Mouse (Mus musculus) forebrain, embryonic 16.5 days (tissue): ENCODE data around the gene Eme1. TPM values are rescaled to one million over a fixed set of nuclear protein-coding genes. Genes with fewer than 3 reads are reported as not detected.

Experiments
- ATAC-seq: fragments of 200-750 bp; cut with Nextera tagmentation; 2 replicates; pipeline ENCODE4 v1.8.0; 2017; ENCODE audit warnings: mild to moderate bottlenecking, moderate library complexity
- H3K27ac ChIP-seq: fragments of 300-500 bp; sonication (generic); 2 replicates; pipeline ENCODE4 v1.5.1; 2014; ENCODE audit warnings: low read length, control low read depth
- H3K27me3 ChIP-seq: fragments of 300-500 bp; sonication (generic); replicated peaks from 2 replicates; pipeline ENCODE4 v1.6.1; 2014; ENCODE audit warnings: low read length; ENCODE audit not compliant: control insufficient read depth, insufficient read depth
- H3K36me3 ChIP-seq: fragments of 300-500 bp; sonication (generic); 2 replicates; pipeline ENCODE4 v1.6.1; 2014; ENCODE audit not compliant: control insufficient read depth, insufficient read depth
- H3K4me1 ChIP-seq: fragments of 300-500 bp; sonication (generic); replicated peaks from 2 replicates; pipeline ENCODE4 v1.6.1; 2014; ENCODE audit warnings: low read length; ENCODE audit not compliant: control insufficient read depth, insufficient read depth
- H3K4me2 ChIP-seq: fragments of 300-500 bp; sonication (generic); 2 replicates; pipeline ENCODE4 v1.6.1; 2014; ENCODE audit warnings: mild to moderate bottlenecking, low read length, control low read depth
- H3K4me3 ChIP-seq: fragments of 300-500 bp; sonication (generic); replicated peaks from 2 replicates; pipeline ENCODE4 v1.5.1; 2014; ENCODE audit warnings: mild to moderate bottlenecking, low read length, control low read depth
- H3K9ac ChIP-seq: fragments of 300-500 bp; sonication (generic); replicated peaks from 2 replicates; pipeline ENCODE4 v1.6.1; 2014; ENCODE audit warnings: low read depth, low read length, control low read depth
- H3K9me3 ChIP-seq: fragments of 300-500 bp; sonication (generic); 2 replicates; pipeline ENCODE4 v1.6.1; 2016; ENCODE audit warnings: low read length; ENCODE audit not compliant: control insufficient read depth
- WGBS: fragments of 180-500 bp; shearing (Covaris S2); extraction: QIAGEN DNeasy Blood & Tissue Kit; methylation state at CpG from one replicate; pipeline ENCODE4 v1.1.7; 2014; 5-methylcytosine and 5-hydroxymethylcytosine counted together
- polyA plus RNA-seq: library from polyadenylated mRNA; unstranded; fragments of >200 nt; fragmentation: Nextera tagmentation; extraction: Ambion mirVana; gene quantifications from 2 replicates; pipeline ENCODE4 v1.2.1, GENCODE M21; 2015

Eme1 gene
- polyA plus RNA-seq, 1 experiment from 2014 or later, result 8.2 TPM

DNA sequence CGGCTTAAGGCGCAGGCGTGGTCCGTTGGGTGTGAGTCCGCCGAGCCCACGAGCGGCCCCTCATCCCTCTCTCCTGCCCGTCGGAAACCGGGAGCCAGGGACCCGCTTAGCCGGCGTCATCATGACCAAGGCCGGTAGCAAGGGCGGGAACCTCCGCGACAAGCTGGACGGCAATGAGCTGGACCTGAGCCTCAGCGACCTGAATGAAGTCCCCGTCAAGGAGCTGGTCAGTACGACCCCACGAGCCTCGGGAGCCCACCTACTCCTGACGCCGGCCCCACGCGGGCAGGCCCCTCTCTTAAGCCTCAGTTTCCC is 23.9 kb downstream of the Eme1 start:
- ATAC-seq, result peak; percentile 62
- H3K36me3 ChIP-seq, result peaks cover 21% of the 10 kb centered on the region
- no peaks in the 10 kb centered on the region for H3K9me3 ChIP-seq
- peak overlapping the region; percentile 75 for H3K4me2 ChIP-seq
- H3K27me3 ChIP-seq, result no peaks in the 10 kb centered on the region
- H3K9ac ChIP-seq, result peak overlapping the region; percentile 87
- peak overlapping the region; percentile 100 for H3K4me3 ChIP-seq
- peak overlapping the region; percentile 60; the same call in 1 of the 2 replicates for H3K27ac ChIP-seq
- peaks cover 12% of the 10 kb centered on the region for H3K4me1 ChIP-seq
- 0% methylated on average over 27 of the region's 28 CpGs for WGBS

DNA sequence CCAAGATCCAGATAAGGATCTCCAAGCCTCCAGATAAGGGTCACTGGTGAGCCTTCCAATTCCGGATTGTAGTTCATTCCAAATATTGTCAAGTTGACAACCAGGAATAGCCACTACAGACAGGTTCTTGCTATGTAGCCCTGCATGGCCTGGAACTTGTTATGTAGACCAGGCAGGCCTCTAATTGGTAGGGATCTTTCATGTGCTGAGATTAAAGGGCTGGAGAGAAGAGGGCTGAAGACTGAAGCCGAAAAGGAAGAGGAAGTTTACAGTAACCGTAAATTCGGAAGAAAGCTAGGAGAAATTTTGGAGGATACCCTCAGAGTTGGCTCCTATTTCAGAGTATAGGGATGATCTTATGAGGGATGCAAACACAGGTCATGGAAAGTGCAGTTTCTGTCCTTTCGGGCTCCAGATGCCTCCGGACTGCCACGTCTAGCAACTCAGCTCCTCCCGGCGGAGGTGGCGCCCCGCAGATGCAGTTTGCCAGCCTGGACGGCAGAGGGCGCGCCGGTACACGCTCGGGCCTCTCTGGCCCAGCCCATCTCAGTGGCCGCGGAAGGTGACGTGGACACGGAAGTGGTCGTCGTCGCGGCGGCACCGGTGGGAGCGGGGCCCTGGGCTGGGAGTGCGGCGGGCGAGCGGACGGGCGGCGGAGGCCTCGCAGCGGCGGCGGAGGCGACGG is 24.4 kb downstream of the Eme1 start, which contains the start of gene Lrrc59:
Lrrc59 (plus strand) TSS at position 569 of the 685 bp plus-strand sequence.
- peak; percentile 97 for ATAC-seq
- Histone ChIP-seq H3K4me2 (peak within 1 kb of the TSS; percentile 75), H3K36me3 (peaks cover 16% of the 10 kb centered on the region), H3K9ac (peak within 1 kb of the TSS; percentile 87), H3K4me3 (peak within 1 kb of the TSS; percentile 100), H3K27me3 (no peaks in the 10 kb centered on the region), H3K27ac (peak within 1 kb of the TSS; percentile 60; the same call in 1 of the 2 replicates), H3K9me3 (no peaks in the 10 kb centered on the region), H3K4me1 (peaks cover 12% of the 10 kb centered on the region)
- 6% methylated on average over 41 of the region's 41 CpGs for WGBS

DNA sequence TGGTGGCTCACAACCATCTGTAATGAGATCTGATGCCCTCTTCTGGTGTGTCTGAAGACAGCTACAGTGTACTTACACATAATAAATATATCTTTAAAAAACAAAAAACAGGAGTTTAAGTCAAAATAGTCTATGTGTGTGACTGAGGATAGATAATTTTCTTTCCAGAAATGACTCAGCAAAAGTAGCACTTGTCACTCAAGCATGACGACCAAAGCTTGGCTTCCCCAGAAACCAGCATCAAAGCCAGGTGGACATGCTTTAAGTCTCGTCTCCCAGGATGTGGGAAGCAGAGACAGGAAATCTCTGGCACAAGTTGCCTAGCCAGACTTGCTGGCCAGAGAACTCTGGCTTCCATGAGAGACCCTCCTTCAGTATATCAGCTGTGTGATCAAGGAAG is 31.6 kb downstream of the Eme1 start:
- no peak overlapping the region for H3K4me2 ChIP-seq
- no peak for ATAC-seq
- no peaks in the 10 kb centered on the region for H3K36me3 ChIP-seq

DNA sequence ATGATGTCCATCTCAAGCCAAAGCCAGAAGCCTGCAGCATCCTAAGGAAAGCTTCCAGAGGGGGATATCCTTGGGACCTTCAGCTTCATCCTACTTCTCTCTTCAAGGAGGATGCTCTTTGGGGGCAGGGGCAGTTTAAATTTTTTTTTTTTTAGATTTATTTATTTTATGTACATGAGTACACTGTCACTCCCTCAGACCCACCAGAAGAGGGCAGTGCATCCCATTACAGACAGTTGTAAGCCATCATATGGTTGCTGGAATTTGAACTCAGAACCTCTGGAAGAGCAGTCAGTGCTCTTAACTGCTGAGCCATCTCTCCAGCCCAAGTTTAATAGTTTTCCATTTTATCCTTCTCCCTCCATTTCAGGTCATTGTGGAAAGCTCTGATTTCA is 32.3 kb downstream of the Eme1 start:
- H3K9me3 ChIP-seq, result no peaks in the 10 kb centered on the region
- H3K27ac ChIP-seq, result no peak overlapping the region
- no peak overlapping the region for H3K9ac ChIP-seq
- H3K4me2 ChIP-seq, result no peak overlapping the region
- no peaks in the 10 kb centered on the region for H3K27me3 ChIP-seq
- H3K36me3 ChIP-seq, result no peaks in the 10 kb centered on the region
- no peak for ATAC-seq
- no peak overlapping the region for H3K4me3 ChIP-seq
- H3K4me1 ChIP-seq, result no peaks in the 10 kb centered on the region

More for the DNA sequence above, 31.6 kb downstream of the Eme1 start:
- H3K9me3 ChIP-seq, result no peaks in the 10 kb centered on the region
- WGBS, result 77% methylated on average over 2 of the region's 2 CpGs
- no peaks in the 10 kb centered on the region for H3K4me1 ChIP-seq
- H3K27me3 ChIP-seq, result no peaks in the 10 kb centered on the region
- no peak overlapping the region for H3K9ac ChIP-seq
- no peak overlapping the region for H3K4me3 ChIP-seq
- H3K27ac ChIP-seq, result no peak overlapping the region

DNA sequence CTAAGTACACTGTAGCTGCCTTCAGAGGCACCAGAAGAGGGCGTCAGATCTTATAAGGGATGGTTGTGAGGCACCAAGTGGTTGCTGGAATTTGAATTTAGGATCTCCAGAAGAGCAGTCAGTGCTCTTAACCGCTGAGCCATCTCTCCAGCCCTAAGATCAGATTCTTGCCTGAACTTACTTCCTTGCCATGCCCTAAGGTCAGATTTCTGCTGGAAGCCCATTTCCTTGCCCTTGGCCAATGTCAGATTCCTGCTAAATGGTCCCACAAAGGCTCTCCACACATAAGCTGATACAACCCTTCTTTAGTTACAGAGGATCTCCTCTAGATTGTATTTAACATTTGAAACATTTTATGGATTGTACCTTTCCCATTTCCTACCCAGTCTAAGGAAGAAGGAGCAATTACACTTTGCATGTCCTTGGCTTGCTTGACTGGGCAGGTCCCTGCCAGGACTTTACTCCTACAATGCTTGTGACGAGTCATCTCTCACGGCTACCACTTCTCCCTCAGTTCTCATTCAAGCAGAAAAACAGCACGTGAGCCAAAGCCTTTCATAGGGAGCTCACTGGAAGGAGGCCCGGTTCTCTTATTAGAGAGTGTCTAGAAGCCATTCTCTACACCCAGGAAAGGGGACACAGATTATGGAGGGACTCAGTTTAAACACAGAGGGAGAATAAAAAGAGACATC is 32.9 kb downstream of the Eme1 start:
- Histone ChIP-seq H3K36me3 (no peaks in the 10 kb centered on the region), H3K9ac (no peak overlapping the region), H3K4me3 (no peak overlapping the region), H3K9me3 (no peaks in the 10 kb centered on the region), H3K27me3 (no peaks in the 10 kb centered on the region), H3K27ac (no peak overlapping the region), H3K4me1 (no peaks in the 10 kb centered on the region), H3K4me2 (no peak overlapping the region)
- 42% methylated on average over 6 of the region's 6 CpGs for WGBS
- no peak for ATAC-seq

DNA sequence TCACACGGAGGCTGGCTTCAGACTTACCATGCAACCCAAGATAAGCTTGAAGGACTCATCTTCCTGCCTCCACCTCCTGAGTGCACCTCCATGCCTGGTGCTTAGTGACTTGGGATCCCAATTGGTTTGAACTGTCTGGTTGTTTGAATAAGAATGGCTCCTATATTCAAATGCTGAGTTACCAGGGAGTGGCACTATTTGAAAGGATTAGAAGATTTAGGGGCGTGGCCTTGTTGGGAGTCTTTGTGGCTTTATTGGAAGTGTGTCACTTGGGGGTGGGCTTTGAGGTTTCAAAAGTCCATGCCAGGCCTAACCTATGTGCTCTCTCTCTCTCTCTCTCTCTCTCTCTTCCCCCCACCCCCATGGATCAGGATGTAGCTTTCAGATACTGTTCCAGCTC is 36.1 kb downstream of the Eme1 start:
- 83% methylated on average over 2 of the region's 2 CpGs for WGBS
- ATAC-seq, result no peak
- Histone ChIP-seq H3K27ac (no peak overlapping the region), H3K36me3 (no peaks in the 10 kb centered on the region), H3K27me3 (no peaks in the 10 kb centered on the region), H3K4me3 (no peak overlapping the region), H3K4me1 (no peaks in the 10 kb centered on the region), H3K9me3 (no peaks in the 10 kb centered on the region), H3K4me2 (no peak overlapping the region), H3K9ac (no peak overlapping the region)

DNA sequence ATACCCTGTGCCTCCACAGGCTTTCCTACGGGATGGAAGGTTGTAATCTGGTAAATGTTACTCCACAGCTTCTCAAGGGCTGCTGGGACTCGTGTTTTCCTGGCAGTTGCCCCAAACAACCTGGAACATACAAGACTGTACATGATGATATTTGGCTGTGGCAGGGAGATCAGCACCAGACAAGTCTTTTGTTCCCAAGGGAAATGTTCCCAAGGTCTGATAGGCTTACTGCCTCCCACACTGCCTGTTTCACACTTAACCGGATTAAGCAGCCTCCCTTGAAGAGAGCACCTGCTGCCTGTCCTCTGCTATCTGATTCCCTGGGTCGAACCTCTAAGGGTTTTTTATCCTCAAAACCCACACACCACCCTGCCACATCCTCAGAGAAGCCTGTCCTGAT is 38.3 kb downstream of the Eme1 start:
- Histone ChIP-seq H3K9me3 (no peaks in the 10 kb centered on the region), H3K4me2 (no peak overlapping the region), H3K4me3 (no peak overlapping the region), H3K27ac (no peak overlapping the region), H3K36me3 (no peaks in the 10 kb centered on the region), H3K4me1 (no peaks in the 10 kb centered on the region), H3K9ac (no peak overlapping the region), H3K27me3 (no peaks in the 10 kb centered on the region)
- 24% methylated on average over 4 of the region's 4 CpGs for WGBS
- no peak for ATAC-seq

DNA sequence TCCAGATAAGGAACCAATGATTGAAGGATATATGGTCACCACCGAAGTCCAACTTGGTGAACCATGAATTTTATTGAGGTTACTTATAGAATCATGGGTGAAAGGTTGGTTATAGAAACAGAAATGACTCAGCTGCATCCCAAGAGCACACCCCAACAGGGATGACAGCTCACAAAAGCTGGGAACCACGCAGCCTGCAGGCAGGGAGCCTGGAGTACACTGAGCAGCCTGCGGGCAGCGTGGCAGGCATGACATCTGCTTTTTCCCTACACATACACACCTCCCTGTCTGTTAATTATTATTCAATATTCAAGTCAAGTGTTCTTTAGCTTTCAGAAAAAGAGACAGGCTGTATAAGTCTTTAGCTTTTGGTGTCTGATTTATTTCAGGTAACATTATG is 39.2 kb downstream of the Eme1 start:
- no peaks in the 10 kb centered on the region for H3K4me1 ChIP-seq

DNA sequence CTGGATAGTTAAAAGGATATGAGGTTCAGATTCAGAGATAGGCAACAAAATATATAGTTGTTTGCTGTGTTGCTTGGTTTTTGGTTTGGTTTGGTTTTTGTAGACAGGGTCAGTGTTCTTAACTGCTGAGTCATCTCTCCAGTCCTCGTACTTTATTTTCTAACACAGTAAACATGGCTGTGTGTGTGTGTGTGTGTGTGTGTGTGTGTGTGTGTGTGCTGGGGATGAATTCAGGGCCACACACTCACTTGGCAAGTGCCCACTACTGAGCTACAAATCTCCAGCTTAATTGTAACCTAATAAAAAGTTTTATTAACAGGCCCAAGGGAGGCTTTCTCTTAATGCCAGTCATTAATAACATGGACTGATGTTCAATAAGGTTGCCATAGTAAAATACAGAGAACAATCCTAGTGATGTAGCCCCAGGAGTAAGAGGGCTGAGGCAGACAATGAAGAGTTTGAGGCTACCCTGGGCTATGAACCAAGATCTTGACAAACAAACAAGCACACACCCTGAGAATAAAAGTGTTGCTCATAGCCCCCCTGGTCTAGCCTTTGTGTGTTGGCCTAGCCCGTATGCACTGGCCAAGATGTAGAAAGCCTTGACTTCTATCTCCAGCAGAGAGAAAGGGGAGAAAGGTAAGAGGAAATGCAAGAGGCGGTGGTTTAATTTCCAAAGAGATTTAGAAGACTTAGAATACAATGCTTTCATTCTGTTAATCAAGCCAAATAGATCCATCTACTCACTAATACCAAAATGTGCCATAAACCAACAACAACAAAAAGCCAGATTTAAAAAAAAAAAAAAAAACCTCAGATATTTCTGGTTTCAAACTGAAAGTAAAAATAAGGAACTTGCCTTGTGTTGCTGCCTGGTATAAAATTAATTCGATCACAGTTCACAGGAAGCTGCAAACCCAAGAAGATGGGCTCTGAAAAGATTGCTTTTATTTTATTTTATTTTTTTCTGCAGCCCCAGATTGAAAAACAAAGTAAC is 42.7 kb downstream of the Eme1 start:
- no peak overlapping the region for H3K27ac ChIP-seq
- 54% methylated on average over 4 of the region's 4 CpGs for WGBS
- H3K9ac ChIP-seq, result no peak overlapping the region
- H3K4me3 ChIP-seq, result no peak overlapping the region
- no peaks in the 10 kb centered on the region for H3K36me3 ChIP-seq
- no peaks in the 10 kb centered on the region for H3K27me3 ChIP-seq
- no peaks in the 10 kb centered on the region for H3K9me3 ChIP-seq
- no peak for ATAC-seq
- H3K4me2 ChIP-seq, result no peak overlapping the region
- no peaks in the 10 kb centered on the region for H3K4me1 ChIP-seq

More for the DNA sequence above, 39.2 kb downstream of the Eme1 start:
- H3K4me2 ChIP-seq, result no peak overlapping the region
- no peak for ATAC-seq
- H3K36me3 ChIP-seq, result no peaks in the 10 kb centered on the region
- H3K27ac ChIP-seq, result no peak overlapping the region
- H3K9ac ChIP-seq, result no peak overlapping the region
- no peaks in the 10 kb centered on the region for H3K27me3 ChIP-seq
- H3K9me3 ChIP-seq, result no peaks in the 10 kb centered on the region
- H3K4me3 ChIP-seq, result no peak overlapping the region
- 73% methylated on average over 4 of the region's 4 CpGs for WGBS
